Mouse (Mus musculus): ENCODE measurements around the gene Elk4. TPM values are rescaled to one million over a fixed set of nuclear protein-coding genes. Genes with fewer than 3 reads are reported as not detected.

Gene Elk4
- polyA plus RNA-seq, 1 experiment = 5.0 TPM

GRCm38 (mm10) chr1:131973991-131974390, 33.4 kb upstream of the Elk4 start:
- TF ChIP-seq GATA1 (IDR thresholded peaks at IDR 0.05; ENCODE audit: low read length) = no peak

DNA sequence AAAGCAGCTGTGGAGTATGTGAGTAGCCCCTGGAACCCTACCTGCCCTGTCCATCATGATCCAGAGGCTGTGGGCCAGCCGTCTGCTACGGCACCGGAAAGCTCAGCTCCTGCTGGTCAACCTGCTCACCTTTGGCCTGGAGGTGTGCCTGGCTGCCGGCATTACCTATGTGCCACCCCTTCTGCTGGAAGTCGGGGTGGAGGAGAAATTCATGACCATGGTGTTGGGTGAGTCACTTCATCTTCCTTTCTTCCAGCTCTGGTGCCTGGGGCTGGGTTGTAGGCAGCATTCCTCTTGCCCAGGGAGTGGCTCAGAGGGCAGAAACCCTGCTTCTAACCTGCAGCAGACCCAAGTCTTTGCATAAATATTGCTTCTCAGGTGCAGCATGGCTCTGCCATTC, 30.5 kb upstream of the Elk4 start:
- TF ChIP-seq GATA1 (IDR thresholded peaks at IDR 0.05; ENCODE audit: low read length) = no peak

DNA sequence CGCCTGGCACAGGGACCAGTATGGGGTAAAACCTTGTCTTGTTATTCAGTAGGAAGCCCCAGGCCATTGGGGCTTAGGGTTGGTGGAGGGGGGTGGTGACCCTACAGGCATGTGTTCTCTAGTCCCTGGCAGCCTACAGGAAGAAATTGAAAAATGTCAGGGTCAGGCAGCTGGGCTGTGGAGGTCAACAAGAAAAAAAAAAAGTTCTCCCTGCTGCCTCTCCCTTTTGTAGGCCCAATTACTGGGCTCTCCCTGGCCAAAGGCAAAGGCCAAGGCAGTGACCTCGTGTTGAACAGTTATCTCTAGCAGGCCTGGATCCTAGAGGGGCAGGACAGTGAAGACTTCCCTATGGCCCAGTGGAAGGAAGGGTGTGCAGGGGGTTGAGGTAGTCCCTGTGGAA, 26.9 kb upstream of the Elk4 start:
- TF ChIP-seq GATA1 (IDR thresholded peaks at IDR 0.05; ENCODE audit: low read length) = no peak

DNA sequence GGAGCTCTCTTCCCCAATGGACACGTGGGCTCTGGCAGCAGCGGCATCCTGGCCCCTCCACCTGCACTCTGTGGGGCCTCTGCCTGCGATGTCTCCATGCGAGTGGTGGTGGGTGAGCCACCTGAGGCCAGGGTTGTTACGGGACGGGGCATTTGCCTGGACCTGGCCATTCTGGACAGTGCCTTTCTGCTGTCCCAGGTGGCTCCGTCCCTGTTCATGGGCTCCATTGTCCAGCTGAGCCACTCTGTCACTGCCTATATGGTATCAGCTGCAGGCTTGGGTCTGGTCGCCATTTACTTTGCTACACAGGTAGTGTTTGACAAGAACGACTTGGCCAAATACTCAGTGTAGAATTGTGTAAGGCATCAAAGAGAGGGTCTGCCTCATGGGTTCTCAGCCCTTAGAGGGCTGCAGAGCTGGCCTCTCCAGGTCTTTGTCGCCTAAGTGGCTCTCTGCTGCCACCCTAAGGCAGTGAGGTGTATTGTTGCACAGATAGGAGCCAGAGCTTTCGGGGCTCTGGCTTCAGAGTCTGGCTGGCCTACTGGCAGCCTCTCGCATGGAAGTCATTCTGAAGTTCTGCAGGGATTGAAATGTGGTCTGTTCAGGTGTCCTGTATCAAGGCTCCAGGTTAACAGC, 25.9 kb upstream of the Elk4 start:
- TF ChIP-seq GATA1 (IDR thresholded peaks at IDR 0.05; ENCODE audit: low read length) = no peak

- TF ChIP-seq GATA1 (IDR thresholded peaks at IDR 0.05; ENCODE audit: low read length) = no peak
Measured at GRCm38 (mm10) chr1:131982907-131983306, 24.5 kb upstream of the Elk4 start.

DNA sequence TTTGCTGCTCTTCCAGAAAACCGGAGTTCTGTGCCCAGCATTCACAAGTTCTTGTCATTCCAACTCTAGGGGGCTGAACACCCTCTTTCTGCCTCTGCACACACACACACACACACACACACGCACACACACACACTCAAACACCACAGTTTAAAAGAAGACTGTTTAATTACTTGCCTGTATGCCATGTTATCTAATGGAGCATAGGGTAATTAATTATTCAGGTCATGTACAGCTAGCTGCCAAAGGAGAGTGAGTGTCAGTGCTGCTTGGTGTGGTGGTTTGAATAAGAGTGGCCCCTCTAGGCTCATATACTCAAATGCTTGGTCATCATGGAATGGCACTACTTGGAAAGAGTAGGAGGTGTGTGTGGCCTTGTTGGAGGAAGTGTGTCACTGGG, 23.6 kb upstream of the Elk4 start:
- no peak for TF ChIP-seq GATA1 (IDR thresholded peaks at IDR 0.05; ENCODE audit: low read length)

- TF ChIP-seq GATA1 (IDR thresholded peaks at IDR 0.05; ENCODE audit: low read length) = no peak
Measured at GRCm38 (mm10) chr1:131987432-131987831, 20.0 kb upstream of the Elk4 start.

- TF ChIP-seq GATA1 (IDR thresholded peaks at IDR 0.05; ENCODE audit: low read length) = no peak
Measured at GRCm38 (mm10) chr1:131989476-131989875, 17.9 kb upstream of the Elk4 start.

DNA sequence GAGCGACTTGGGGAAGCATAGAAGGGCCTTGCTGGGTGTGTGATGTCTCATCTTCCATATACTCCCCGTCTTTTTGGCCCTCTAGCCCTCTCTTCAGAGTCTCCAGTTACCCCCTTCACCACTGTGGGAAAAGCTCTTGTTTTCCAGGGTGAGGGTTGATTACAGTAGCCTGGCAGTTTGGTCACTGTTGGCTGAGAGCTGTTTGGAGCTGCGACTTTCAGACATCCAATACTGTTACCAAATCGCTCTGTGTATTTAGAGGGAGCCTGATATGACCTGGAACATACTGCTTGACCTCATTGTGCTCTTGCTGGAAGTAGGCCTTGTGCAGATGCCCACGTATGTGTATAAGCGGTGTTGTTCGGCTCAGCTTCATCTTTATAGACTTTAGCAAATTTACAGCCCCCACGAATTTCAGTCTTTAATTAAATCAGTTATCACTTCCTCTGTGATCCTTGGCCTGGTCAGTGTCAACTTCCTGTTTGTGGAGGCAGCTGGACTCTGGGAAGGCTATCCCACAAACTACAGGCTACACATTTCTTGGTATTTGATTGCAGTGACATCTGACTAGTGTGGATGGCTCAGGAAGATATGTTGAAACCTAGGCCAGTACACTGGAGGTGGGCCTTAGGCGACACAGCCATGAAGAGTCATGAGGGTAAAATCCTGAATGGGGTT, 17.2 kb upstream of the Elk4 start:
- no peak for TF ChIP-seq GATA1 (IDR thresholded peaks at IDR 0.05; ENCODE audit: low read length)

DNA sequence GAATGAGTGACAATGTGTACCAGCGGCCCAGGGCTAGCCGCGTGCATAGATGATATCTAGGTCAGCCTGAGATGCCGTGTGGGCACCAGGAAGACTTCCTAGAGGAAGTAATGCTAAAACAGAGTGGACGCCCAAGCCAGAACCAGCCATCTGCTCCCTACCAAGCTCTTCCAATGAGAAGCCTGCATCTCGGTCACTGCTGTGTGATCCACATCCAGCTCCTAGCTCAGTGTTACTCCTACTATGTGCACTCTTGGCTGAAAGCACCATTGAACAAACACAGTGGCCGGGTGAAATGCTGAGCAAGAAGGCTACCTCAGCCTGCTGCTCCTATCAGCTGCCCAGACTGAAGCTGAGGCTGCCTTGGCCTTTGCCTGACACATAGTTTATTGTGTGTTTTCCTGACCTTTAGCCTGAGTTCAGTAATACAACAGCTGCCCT, 14.8 kb upstream of the Elk4 start:
- no peak for TF ChIP-seq GATA1 (IDR thresholded peaks at IDR 0.05; ENCODE audit: low read length)

DNA sequence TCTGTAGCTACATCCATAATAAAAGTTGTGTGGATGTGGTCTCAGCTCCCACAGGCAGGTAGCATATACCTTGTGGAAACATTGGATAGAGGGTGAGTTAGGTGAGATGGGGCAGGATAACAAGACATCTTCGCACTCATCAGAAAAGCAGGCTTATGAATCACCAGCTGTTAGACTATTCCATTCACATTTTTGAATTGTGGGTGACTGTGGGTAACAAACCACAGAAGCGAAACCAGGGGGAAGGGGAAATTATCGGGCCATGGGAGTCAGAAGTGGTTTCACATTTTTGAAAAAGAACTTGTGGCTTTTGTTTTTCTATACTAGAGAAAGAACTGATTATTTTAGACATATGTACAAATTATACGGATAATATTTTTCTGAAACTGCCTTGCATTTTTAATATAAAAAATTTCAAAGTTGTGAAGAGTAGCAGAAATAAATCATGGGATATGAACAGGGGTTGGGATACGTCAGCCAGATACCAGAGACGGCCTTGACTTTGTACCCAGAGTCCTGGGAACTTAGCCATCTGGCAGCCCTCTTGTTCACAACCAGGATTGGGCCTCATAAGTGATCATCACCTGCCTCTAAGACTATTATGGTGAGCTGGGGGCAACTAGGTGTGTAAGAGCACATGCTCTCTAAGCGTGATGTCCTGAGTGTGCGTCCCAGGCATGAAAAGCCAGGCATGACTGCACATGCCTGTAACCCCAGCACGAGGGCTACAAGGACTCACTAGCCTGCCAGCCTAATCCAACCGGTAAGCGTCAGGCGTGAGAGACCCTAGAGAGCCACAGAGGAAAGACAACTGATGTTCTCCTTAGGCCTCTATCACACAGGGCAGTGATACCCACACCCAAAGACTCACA, 14.0 kb upstream of the Elk4 start:
- TF ChIP-seq GATA1 (IDR thresholded peaks at IDR 0.05; ENCODE audit: low read length) = no peak

GRCm38 (mm10) chr1:131995062-131995461, 12.3 kb upstream of the Elk4 start:
- no peak for TF ChIP-seq GATA1 (IDR thresholded peaks at IDR 0.05; ENCODE audit: low read length)

- TF ChIP-seq GATA1 (IDR thresholded peaks at IDR 0.05; ENCODE audit: low read length) = no peak
Measured at GRCm38 (mm10) chr1:132000506-132000905, 6.9 kb upstream of the Elk4 start.

GRCm38 (mm10) chr1:132001880-132002330, 5.5 kb upstream of the Elk4 start:
- peak; percentile 22 for TF ChIP-seq GATA1 (IDR thresholded peaks at IDR 0.05; ENCODE audit: low read length)

- no peak for TF ChIP-seq GATA1 (IDR thresholded peaks at IDR 0.05; ENCODE audit: low read length)
Measured at GRCm38 (mm10) chr1:132003111-132003510, 4.3 kb upstream of the Elk4 start.

- no peak for TF ChIP-seq GATA1 (IDR thresholded peaks at IDR 0.05; ENCODE audit: low read length)
Measured at GRCm38 (mm10) chr1:132003817-132004216, 3.6 kb upstream of the Elk4 start.
